In the genomic region with DNA sequence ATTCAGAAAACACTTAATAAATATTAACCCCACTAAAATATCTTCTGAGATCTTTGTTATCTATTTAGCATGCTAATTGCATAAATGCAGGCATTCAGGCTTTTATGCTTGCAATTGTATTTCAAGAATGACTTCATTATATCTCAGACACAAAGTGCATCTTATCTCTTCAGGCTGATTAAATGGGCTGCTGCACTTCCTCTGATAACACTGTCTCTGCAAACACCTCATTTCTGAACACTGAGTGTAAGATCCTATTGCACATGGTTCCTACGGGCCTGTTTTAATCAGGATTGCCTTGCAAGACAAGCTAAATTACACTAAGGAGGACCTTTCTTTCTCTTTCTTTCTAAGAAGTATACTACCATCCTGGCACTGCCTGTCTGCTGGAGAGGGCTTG, we compare ENCODE assay signal across 21 mouse cellular contexts.
DNase-seq lines count a peak whose midpoint lies in the region; ATAC-seq and TF ChIP-seq lines count a peak whose summit lies in the region.
"Had no signal": no experiment of that assay in that cellular context is flagged by ENCODE, and none has a peak within 500 bp of the region (broad histone marks: within the 10 kb centered on the region; RNA-seq: fewer than 3 reads in every experiment).

No protein-coding gene starts in this region.

- no peak overlapping the region for H3K4me2 ChIP-seq in hindbrain, embryonic 15.5 days
- no peak overlapping the region for H3K4me2 ChIP-seq in hindbrain, embryonic 13.5 days
- no peak overlapping the region for H3K4me2 ChIP-seq in liver, embryonic 14.5 days (ENCODE audit: low read depth)
- H3K4me2 ChIP-seq: embryonic facial prominence, embryonic 12.5 days; forebrain, embryonic 12.5 days had no signal

- no peak overlapping the region for H3K9ac ChIP-seq in hindbrain, embryonic 15.5 days
- no peak overlapping the region for H3K9ac ChIP-seq in hindbrain, embryonic 13.5 days
- H3K9ac ChIP-seq in liver, embryonic 14.5 days (replicated peaks) = no peak overlapping the region
- H3K9ac ChIP-seq: embryonic facial prominence, embryonic 12.5 days; forebrain, embryonic 12.5 days had no signal

- H3K9me3 ChIP-seq in hindbrain, embryonic 15.5 days = no peaks in the 10 kb centered on the region
- no peaks in the 10 kb centered on the region for H3K9me3 ChIP-seq in hindbrain, embryonic 13.5 days
- H3K9me3 ChIP-seq in liver, embryonic 14.5 days (ENCODE audit: control insufficient read depth, low read length) = no peaks in the 10 kb centered on the region
- H3K9me3 ChIP-seq: embryonic facial prominence, embryonic 10.5 days; embryonic facial prominence, embryonic 12.5 days; forebrain, embryonic 12.5 days had no signal

- no peak overlapping the region for H3K4me3 ChIP-seq in hindbrain, embryonic 15.5 days
- no peak overlapping the region for H3K4me3 ChIP-seq in hindbrain, embryonic 13.5 days
- H3K4me3 ChIP-seq in liver, embryonic 14.5 days (ENCODE audit: insufficient read depth in 1 of 2, low read depth in 2 of 2, low read length in 2 of 2) = no peak overlapping the region
- H3K4me3 ChIP-seq: embryonic facial prominence, embryonic 10.5 days; embryonic facial prominence, embryonic 12.5 days; forebrain, embryonic 12.5 days had no signal

- H3K4me1 ChIP-seq in hindbrain, embryonic 15.5 days (replicated peaks) = no peaks in the 10 kb centered on the region
- H3K4me1 ChIP-seq in hindbrain, embryonic 13.5 days (replicated peaks) = no peaks in the 10 kb centered on the region
- 0 out of 4 replicates have a peak, but pooled peaks cover 0 to 3% of the 10 kb centered on the region in 2 experiments for H3K4me1 ChIP-seq in liver, embryonic 14.5 days (replicated peaks; ENCODE audit: control insufficient read depth in 2 of 2, insufficient read depth in 2 of 2, low read length in 1 of 2)
- H3K4me1 ChIP-seq: embryonic facial prominence, embryonic 10.5 days; embryonic facial prominence, embryonic 12.5 days; forebrain, embryonic 12.5 days had no signal

- TF ChIP-seq EP300 in liver, embryonic 14.5 days (IDR thresholded peaks at IDR 0.05; ENCODE audit: low read depth) = peak; percentile 13; the same call in 1 of the 2 replicates

- ATAC-seq in hindbrain, embryonic 15.5 days (ENCODE audit: low FRiP score, low read depth) = no peak
- ATAC-seq in hindbrain, embryonic 13.5 days (ENCODE audit: low FRiP score) = no peak
- ATAC-seq in liver, embryonic 14.5 days (ENCODE audit: insufficient read depth) = no peak
- ATAC-seq in megakaryocyte progenitor cell, adult 5-6 weeks (replicated peaks; ENCODE audit: poor library complexity) = peak; percentile 39
- ATAC-seq: forebrain, embryonic 14.5 days; forebrain, embryonic 16.5 days had no signal

- no peaks in the 10 kb centered on the region for H3K36me3 ChIP-seq in hindbrain, embryonic 15.5 days
- H3K36me3 ChIP-seq in hindbrain, embryonic 13.5 days = no peaks in the 10 kb centered on the region
- H3K36me3 ChIP-seq in liver, embryonic 14.5 days (replicated peaks; ENCODE audit: control insufficient read depth, insufficient read depth, low read depth) = no peaks in the 10 kb centered on the region
- H3K36me3 ChIP-seq: embryonic facial prominence, embryonic 10.5 days; embryonic facial prominence, embryonic 12.5 days; forebrain, embryonic 12.5 days had no signal

- TF ChIP-seq CTCF in liver, embryonic 14.5 days (IDR thresholded peaks at IDR 0.05; ENCODE audit: low read depth) = no peak
- TF ChIP-seq CTCF in brain, embryonic 14.5 days (IDR thresholded peaks at IDR 0.05; ENCODE audit: borderline replicate concordance, extremely low read depth, insufficient read depth, insufficient read length) = no peak

- TF ChIP-seq POLR2A in brain, embryonic 14.5 days (IDR thresholded peaks at IDR 0.05; ENCODE audit: borderline replicate concordance, extremely low read depth, insufficient read depth, insufficient read length, poor library complexity, severe bottlenecking) = no peak

- DNase-seq in liver, embryonic 14.5 days (ENCODE audit: low read depth in 3 of 3, low spot score in 3 of 3) = no peak
- DNase-seq in liver = no peak
- peak; percentile 42 for DNase-seq in brain, embryonic 14.5 days (ENCODE audit: low read depth)
- no peak for DNase-seq in spleen, postnatal 10 days (ENCODE audit: low spot score in 2 of 2)
- no peak for DNase-seq in right cerebral cortex, postnatal 10 days (ENCODE audit: low spot score in 2 of 2)
- DNase-seq: adrenal gland, adult 2 months; adrenal gland, postnatal 10 days; adrenal gland, postnatal 25 days; cerebellum, adult 11-12 months; cerebellum, adult 2 months; cerebellum, adult 9-10 months; cerebellum, postnatal 10 days; cerebellum, postnatal 25 days had no signal

- H3K27ac ChIP-seq in hindbrain, embryonic 15.5 days (replicated peaks) = 0 out of 2 replicates have a peak overlapping the region, but pooled peaks have one; percentile 54
- H3K27ac ChIP-seq in hindbrain, embryonic 13.5 days = no peak overlapping the region
- H3K27ac ChIP-seq in liver, embryonic 14.5 days = no peak overlapping the region
- H3K27ac ChIP-seq: embryonic facial prominence, embryonic 10.5 days; embryonic facial prominence, embryonic 12.5 days; forebrain, embryonic 12.5 days had no signal

- 76% methylated on average over 1 of the region's 1 CpGs for WGBS in hindbrain, embryonic 15.5 days
- WGBS in hindbrain, embryonic 13.5 days = 73% methylated on average over 1 of the region's 1 CpGs
- WGBS in liver, embryonic 14.5 days (ENCODE audit: insufficient replicate concordance) = 24% methylated on average over 1 of the region's 1 CpGs

- no peaks in the 10 kb centered on the region for H3K27me3 ChIP-seq in hindbrain, embryonic 15.5 days
- no peaks in the 10 kb centered on the region for H3K27me3 ChIP-seq in hindbrain, embryonic 13.5 days
- H3K27me3 ChIP-seq in liver, embryonic 14.5 days (ENCODE audit: control insufficient read depth, insufficient read depth, low read length) = no peaks in the 10 kb centered on the region
- H3K27me3 ChIP-seq: embryonic facial prominence, embryonic 12.5 days; forebrain, embryonic 12.5 days had no signal
